Comparison of ENCODE assay signal across 19 mouse cellular contexts in genomic region chr1:86245301-86246085, GRCm38 (mm10). TPM values are rescaled to one million over a fixed set of nuclear protein-coding genes. Genes with fewer than 3 reads are reported as not detected.
DNase-seq lines count a peak whose midpoint lies in the region; ATAC-seq and TF ChIP-seq lines count a peak whose summit lies in the region.
"Had no signal": no experiment of that assay in that cellular context is flagged by ENCODE, and none has a peak within 500 bp of the region (broad histone marks: within the 10 kb centered on the region; RNA-seq: fewer than 3 reads in every experiment).

No protein-coding gene starts in this region.

- TF ChIP-seq EP300 in MEL (IDR thresholded peaks at IDR 0.05; ENCODE audit: low read depth in 1 of 2, low read length in 2 of 2) = peak in 1 of 2 experiments; percentile 19; a peak in 1 of 4 replicates

- H3K27ac ChIP-seq in layer of hippocampus, adult 2 months = peak overlapping the region; percentile 56
- no peak overlapping the region for H3K27ac ChIP-seq in MEL (ENCODE audit: control insufficient read depth, low read depth, low read length)
- H3K27ac ChIP-seq in left cerebral cortex, adult 2 months = peak overlapping the region; percentile 33
- no peak overlapping the region for H3K27ac ChIP-seq in liver, embryonic 15.5 days (replicated peaks)
- no peak overlapping the region for H3K27ac ChIP-seq in hindbrain, embryonic 10.5 days
- no peak overlapping the region for H3K27ac ChIP-seq in midbrain, embryonic 13.5 days
- H3K27ac ChIP-seq: heart, embryonic 15.5 days; hindbrain, embryonic 14.5 days; limb, embryonic 13.5 days; midbrain, embryonic 12.5 days had no signal

- peak; percentile 73 for ATAC-seq in liver, embryonic 15.5 days (ENCODE audit: insufficient read depth)
- no peak for ATAC-seq in midbrain, embryonic 13.5 days
- ATAC-seq: forebrain, embryonic 16.5 days; intestine, postnatal 0 days had no signal

- TF ChIP-seq CTCF in layer of hippocampus, adult 2 months (conservative IDR thresholded peaks at IDR 0.05) = no peak
- no peak for TF ChIP-seq CTCF in MEL (IDR thresholded peaks at IDR 0.05 in 2 of 3, conservative IDR thresholded peaks at IDR 0.05 in 1 of 3; ENCODE audit: control insufficient read depth in 1 of 3, insufficient read depth in 1 of 3, low read depth in 2 of 3, low read length in 3 of 3, poor library complexity in 1 of 3, severe bottlenecking in 1 of 3)
- TF ChIP-seq CTCF in left cerebral cortex, adult 2 months (IDR thresholded peaks at IDR 0.05) = no peak

- H3K4me3 ChIP-seq in layer of hippocampus, adult 2 months = no peak overlapping the region
- H3K4me3 ChIP-seq in MEL (ENCODE audit: control insufficient read depth in 1 of 2, insufficient read depth in 1 of 2, low read depth in 2 of 2, low read length in 2 of 2) = no peak overlapping the region
- H3K4me3 ChIP-seq in left cerebral cortex, adult 2 months = no peak overlapping the region
- no peak overlapping the region for H3K4me3 ChIP-seq in liver, embryonic 15.5 days (replicated peaks)
- no peak overlapping the region for H3K4me3 ChIP-seq in hindbrain, embryonic 10.5 days
- no peak overlapping the region for H3K4me3 ChIP-seq in midbrain, embryonic 13.5 days (replicated peaks)
- H3K4me3 ChIP-seq: heart, embryonic 15.5 days; limb, embryonic 13.5 days; midbrain, embryonic 12.5 days had no signal

- H3K79me2 ChIP-seq in MEL (ENCODE audit: control insufficient read depth, insufficient read depth, low read length, poor library complexity) = no peaks in the 10 kb centered on the region

- no peak for TF ChIP-seq RAD21 in MEL (IDR thresholded peaks at IDR 0.05; ENCODE audit: low read depth, low read length)

- no peaks in the 10 kb centered on the region for H3K9me3 ChIP-seq in MEL (replicated peaks; ENCODE audit: insufficient read depth, low read length)
- no peaks in the 10 kb centered on the region for H3K9me3 ChIP-seq in liver, embryonic 15.5 days (replicated peaks)
- no peaks in the 10 kb centered on the region for H3K9me3 ChIP-seq in hindbrain, embryonic 10.5 days
- no peaks in the 10 kb centered on the region for H3K9me3 ChIP-seq in midbrain, embryonic 13.5 days
- H3K9me3 ChIP-seq: heart, embryonic 15.5 days; limb, embryonic 13.5 days; midbrain, embryonic 12.5 days had no signal

- WGBS in liver, embryonic 15.5 days (ENCODE audit: insufficient replicate concordance) = 40% methylated on average over 6 of the region's 6 CpGs
- 88% methylated on average over 6 of the region's 6 CpGs for WGBS in hindbrain, embryonic 10.5 days
- 88% methylated on average over 6 of the region's 6 CpGs for WGBS in midbrain, embryonic 13.5 days

- no peak overlapping the region for H3K9ac ChIP-seq in MEL (ENCODE audit: control insufficient read depth, low read depth, low read length, poor library complexity, severe bottlenecking)
- no peak overlapping the region for H3K9ac ChIP-seq in liver, embryonic 15.5 days
- H3K9ac ChIP-seq in midbrain, embryonic 13.5 days (replicated peaks) = no peak overlapping the region
- H3K9ac ChIP-seq: heart, embryonic 15.5 days; hindbrain, embryonic 14.5 days; limb, embryonic 13.5 days; midbrain, embryonic 12.5 days had no signal

- 0 out of 2 replicates have a peak overlapping the region, but pooled peaks have one; percentile 2 for H3K4me2 ChIP-seq in liver, embryonic 15.5 days
- no peak overlapping the region for H3K4me2 ChIP-seq in midbrain, embryonic 13.5 days (replicated peaks)
- H3K4me2 ChIP-seq: heart, embryonic 15.5 days; hindbrain, embryonic 14.5 days; limb, embryonic 13.5 days; midbrain, embryonic 12.5 days had no signal

- no peaks in the 10 kb centered on the region for H3K27me3 ChIP-seq in MEL (ENCODE audit: control insufficient read depth in 1 of 2, insufficient read depth in 2 of 2, low read length in 2 of 2)
- no peaks in the 10 kb centered on the region for H3K27me3 ChIP-seq in liver, embryonic 15.5 days
- H3K27me3 ChIP-seq in hindbrain, embryonic 10.5 days (ENCODE audit: insufficient read depth, poor library complexity, severe bottlenecking) = no peaks in the 10 kb centered on the region
- H3K27me3 ChIP-seq in midbrain, embryonic 13.5 days = no peaks in the 10 kb centered on the region
- H3K27me3 ChIP-seq: heart, embryonic 15.5 days; limb, embryonic 13.5 days; midbrain, embryonic 12.5 days had no signal

- peaks cover 0 to 15% of the 10 kb centered on the region in 2 experiments; a peak in 3 of 4 replicates for H3K36me3 ChIP-seq in MEL (ENCODE audit: control insufficient read depth in 1 of 2, insufficient read depth in 2 of 2, low read length in 2 of 2)
- no peaks in the 10 kb centered on the region for H3K36me3 ChIP-seq in liver, embryonic 15.5 days (replicated peaks)
- peaks cover 46% of the 10 kb centered on the region for H3K36me3 ChIP-seq in hindbrain, embryonic 10.5 days
- peaks cover 51% of the 10 kb centered on the region for H3K36me3 ChIP-seq in midbrain, embryonic 13.5 days
- H3K36me3 ChIP-seq: heart, embryonic 15.5 days had no signal

- DNase-seq in layer of hippocampus, adult 2 months (ENCODE audit: low spot score in 2 of 2) = peak in 1 of 2 experiments; percentile 44
- no peak for DNase-seq in layer of hippocampus, postnatal 25 days (ENCODE audit: extremely low spot score in 1 of 2, low spot score in 1 of 2)
- no peak for DNase-seq in MEL (ENCODE audit: low read depth, low spot score)
- DNase-seq in left cerebral cortex, adult 2 months (ENCODE audit: extremely low spot score in 1 of 2, low spot score in 2 of 2) = peak; percentile 35 to 51
- no peak for DNase-seq in adrenal gland, postnatal 25 days
- DNase-seq in hindbrain, embryonic 10.5 days (ENCODE audit: low spot score) = no peak
- DNase-seq: cerebellum, adult 8-10 months; embryo, embryonic 11 days; kidney, postnatal 25 days; lung, postnatal 10 days; thymus, adult 18-20 months had no signal

- H3K4me1 ChIP-seq in MEL (ENCODE audit: control insufficient read depth in 1 of 2, insufficient read depth in 2 of 2, low read length in 2 of 2) = peaks cover 11 to 25% of the 10 kb centered on the region in 2 experiments
- peaks cover 56% of the 10 kb centered on the region for H3K4me1 ChIP-seq in liver, embryonic 15.5 days (replicated peaks)
- no peaks in the 10 kb centered on the region for H3K4me1 ChIP-seq in hindbrain, embryonic 10.5 days (replicated peaks)
- no peaks in the 10 kb centered on the region for H3K4me1 ChIP-seq in midbrain, embryonic 13.5 days (replicated peaks)
- H3K4me1 ChIP-seq: midbrain, embryonic 12.5 days had no signal

- no peak for TF ChIP-seq POLR2A in MEL (IDR thresholded peaks at IDR 0.05; ENCODE audit: control insufficient read depth in 1 of 2, insufficient read depth in 1 of 2, low read depth in 1 of 2, low read length in 2 of 2, poor library complexity in 1 of 2)

- intact Hi-C loops in left cerebral cortex, adult 2 months (cut with DNase I) = no loop called here

TF ChIP-seq in MEL, 35 proteins besides CTCF, POLR2A, EP300 and RAD21:
- TF ChIP-seq CHD2 (IDR thresholded peaks at IDR 0.05; ENCODE audit: low read length) (no peak), RCOR1 (IDR thresholded peaks at IDR 0.05; ENCODE audit: low read depth, low read length) (no peak), TAL1 (IDR thresholded peaks at IDR 0.05; ENCODE audit: low read length) (peak; percentile 29; the same call in 1 of the 2 replicates), USF2 (IDR thresholded peaks at IDR 0.05; ENCODE audit: borderline replicate concordance in 1 of 2, insufficient read depth in 1 of 2, low read depth in 1 of 2, low read length in 2 of 2) (no peak)
TF ChIP-seq in MEL: peak in this region for 1.

RNA-seq across cellular contexts. Expression of gene B3gnt7, which starts 57.1 kb away (rescaled TPM):
- total RNA-seq in layer of hippocampus, adult 2 months (2021) = 1 to 10 TPM in 1 of 2 experiments, under 1 TPM in 1; 0.98 to 1.2 TPM
- total RNA-seq in layer of hippocampus, postnatal 25 days (2021) = 1 to 10 TPM; 1.5 to 1.6 TPM
- total RNA-seq in MEL (2012; rRNA removed) = not detected in 2 replicates
- under 1 TPM in 1 of 2 experiments, not detected in 1; 0.40 TPM for polyA plus RNA-seq in MEL (2012; ENCODE audit: insufficient read depth in 1 of 2, insufficient read length in 2 of 2, low read depth in 1 of 2, low replicate concordance in 2 of 2, missing spikeins in 1 of 2)
- total RNA-seq in left cerebral cortex, adult 2 months (2021) = 1 to 10 TPM in 1 of 2 experiments, under 1 TPM in 1; 0.97 to 1.4 TPM
- 0.79 and 0.92 TPM in 2 replicates for polyA plus RNA-seq in liver, embryonic 15.5 days (2015; fragmentation: Nextera tagmentation; extraction: Ambion mirVana)
- 0.12 TPM in 1 of 2 replicates, not detected in the other for total RNA-seq in adrenal gland, postnatal 25 days (2021)
- 3.4 and 4.0 TPM in 2 replicates for polyA plus RNA-seq in hindbrain, embryonic 10.5 days (2016; fragmentation: Nextera tagmentation; extraction: Ambion mirVana)
- polyA plus RNA-seq in midbrain, embryonic 13.5 days (2015; fragmentation: Nextera tagmentation; extraction: Ambion mirVana) = 2.6 and 2.7 TPM in 2 replicates

Comparison
In these comparisons a context has a peak if more than half of its experiments do, and no peak if none do; other contexts are left out.
1. DNase-seq: peak in left cerebral cortex, adult 2 months (2 of 2); none in layer of hippocampus, postnatal 25 days (0 of 2), MEL (single experiment), adrenal gland, postnatal 25 days (single experiment) and hindbrain, embryonic 10.5 days (single experiment).
2. H3K27ac ChIP-seq: peak in layer of hippocampus, adult 2 months (single experiment) and left cerebral cortex, adult 2 months (single experiment); none in MEL (single experiment), liver, embryonic 15.5 days (single experiment), hindbrain, embryonic 10.5 days (single experiment) and midbrain, embryonic 13.5 days (single experiment).